Mouse (Mus musculus): ENCODE results near the gene Tbca.

The Tbca gene

GRCm38 (mm10) chr13:94882221-94882620, 93.5 kb downstream of the Tbca start:
- DNase-seq: no peak

GRCm38 (mm10) chr13:94882711-94883145, 94.0 kb downstream of the Tbca start:
- no peak for DNase-seq

- peak; percentile 52 for DNase-seq
These were observed 94.7 kb downstream of the Tbca start for GRCm38 (mm10) chr13:94883163-94883965.

GRCm38 (mm10) chr13:94883966-94884960, 95.6 kb downstream of the Tbca start:
- DNase-seq: no peak

- peak; percentile 62 for DNase-seq
These were observed 96.9 kb downstream of the Tbca start for GRCm38 (mm10) chr13:94885291-94886235.

Data from kidney, postnatal 10 days (tissue).